Mouse (Mus musculus): ENCODE measurements around the gene Pgap3. TPM values are rescaled to one million over a fixed set of nuclear protein-coding genes. Genes with fewer than 3 reads are reported as not detected.

Pgap3 gene
- polyA plus RNA-seq, 1 experiment from 2014 or later, result 14.2 TPM

- no peak overlapping the region for H3K9ac ChIP-seq (ENCODE audit: low read length)
- no peaks in the 10 kb centered on the region for H3K36me3 ChIP-seq (ENCODE audit: control insufficient read depth, insufficient read depth, low read length)
- no peak overlapping the region for H3K4me2 ChIP-seq (ENCODE audit: low read length)
- no peak for ATAC-seq (ENCODE audit: insufficient number of reproducible peaks, insufficient read depth, low FRiP score, low read depth)
- H3K27me3 ChIP-seq (ENCODE audit: control insufficient read depth, insufficient read depth, low read length), result no peaks in the 10 kb centered on the region
- H3K27ac ChIP-seq (replicated peaks in 1 of 2; ENCODE audit: control insufficient read depth in 1 of 2, insufficient read depth in 1 of 2, low read depth in 2 of 2, low read length in 2 of 2), result no peak overlapping the region
- peaks cover 9 to 23% of the 10 kb centered on the region in 2 experiments for H3K4me1 ChIP-seq (ENCODE audit: control insufficient read depth in 2 of 2, insufficient read depth in 2 of 2, low read length in 2 of 2)
- no peaks in the 10 kb centered on the region for H3K9me3 ChIP-seq (ENCODE audit: control insufficient read depth, low read length)
- WGBS, result 25% methylated on average over 1 of the region's 1 CpGs
- H3K4me3 ChIP-seq (ENCODE audit: control insufficient read depth in 1 of 2, insufficient read depth in 1 of 2, low read depth in 1 of 2, low read length in 2 of 2), result no peak overlapping the region
Observed at GRCm38 (mm10) chr11:98445238-98445637, 44.9 kb upstream of the Pgap3 start.

- H3K27ac ChIP-seq (replicated peaks in 1 of 2; ENCODE audit: control insufficient read depth in 1 of 2, insufficient read depth in 1 of 2, low read depth in 2 of 2, low read length in 2 of 2), result no peak overlapping the region
- 100% methylated on average over 1 of the region's 1 CpGs for WGBS
- peaks cover 9 to 23% of the 10 kb centered on the region in 2 experiments for H3K4me1 ChIP-seq (ENCODE audit: control insufficient read depth in 2 of 2, insufficient read depth in 2 of 2, low read length in 2 of 2)
- H3K4me3 ChIP-seq (ENCODE audit: control insufficient read depth in 1 of 2, insufficient read depth in 1 of 2, low read depth in 1 of 2, low read length in 2 of 2), result no peak overlapping the region
- ATAC-seq (ENCODE audit: insufficient number of reproducible peaks, insufficient read depth, low FRiP score, low read depth), result no peak
- no peaks in the 10 kb centered on the region for H3K27me3 ChIP-seq (ENCODE audit: control insufficient read depth, insufficient read depth, low read length)
- H3K9ac ChIP-seq (ENCODE audit: low read length), result no peak overlapping the region
- no peaks in the 10 kb centered on the region for H3K36me3 ChIP-seq (ENCODE audit: control insufficient read depth, insufficient read depth, low read length)
- H3K4me2 ChIP-seq (ENCODE audit: low read length), result no peak overlapping the region
- no peaks in the 10 kb centered on the region for H3K9me3 ChIP-seq (ENCODE audit: control insufficient read depth, low read length)
Observed at GRCm38 (mm10) chr11:98443688-98444087, 43.4 kb upstream of the Pgap3 start.

- peak; percentile 85 for ATAC-seq (ENCODE audit: insufficient number of reproducible peaks, insufficient read depth, low FRiP score, low read depth)
- H3K4me3 ChIP-seq (ENCODE audit: control insufficient read depth in 1 of 2, insufficient read depth in 1 of 2, low read depth in 1 of 2, low read length in 2 of 2), result peak within 1 kb of the TSS; percentile 73 to 84
- WGBS, result 2% methylated on average over 43 of the region's 43 CpGs
- H3K9me3 ChIP-seq (ENCODE audit: control insufficient read depth, low read length), result no peaks in the 10 kb centered on the region
- peaks cover 0 to 7% of the 10 kb centered on the region in 2 experiments; a peak in 1 of 4 replicates for H3K4me1 ChIP-seq (ENCODE audit: control insufficient read depth in 2 of 2, insufficient read depth in 2 of 2, low read length in 2 of 2)
- peak within 1 kb of the TSS; percentile 80 for H3K9ac ChIP-seq (ENCODE audit: low read length)
- H3K4me2 ChIP-seq (ENCODE audit: low read length), result peak within 1 kb of the TSS; percentile 90
- H3K27ac ChIP-seq (replicated peaks in 1 of 2; ENCODE audit: control insufficient read depth in 1 of 2, insufficient read depth in 1 of 2, low read depth in 2 of 2, low read length in 2 of 2), result peak within 1 kb of the TSS; percentile 42 to 63; a peak in 3 of 4 replicates
- H3K36me3 ChIP-seq (ENCODE audit: control insufficient read depth, insufficient read depth, low read length), result peaks cover 41% of the 10 kb centered on the region
- H3K27me3 ChIP-seq (ENCODE audit: control insufficient read depth, insufficient read depth, low read length), result no peaks in the 10 kb centered on the region
Observed at GRCm38 (mm10) chr11:98438331-98439158, 38.3 kb upstream of the Pgap3 start, which contains the start of gene Mien1. Mien1 (minus strand) TSS chr11:98438991.

GRCm38 (mm10) chr11:98437441-98437840, 37.2 kb upstream of the Pgap3 start:
- Histone ChIP-seq H3K36me3 (ENCODE audit: control insufficient read depth, insufficient read depth, low read length) (peaks cover 52% of the 10 kb centered on the region), H3K4me2 (ENCODE audit: low read length) (no peak overlapping the region; the same call in 1 of the 2 replicates), H3K4me3 (ENCODE audit: control insufficient read depth in 1 of 2, insufficient read depth in 1 of 2, low read depth in 1 of 2, low read length in 2 of 2) (no peak overlapping the region), H3K4me1 (ENCODE audit: control insufficient read depth in 2 of 2, insufficient read depth in 2 of 2, low read length in 2 of 2) (peaks cover 0 to 7% of the 10 kb centered on the region in 2 experiments; a peak in 1 of 4 replicates), H3K9ac (ENCODE audit: low read length) (0 out of 2 replicates have a peak overlapping the region, but pooled peaks have one; percentile 80), H3K27me3 (ENCODE audit: control insufficient read depth, insufficient read depth, low read length) (no peaks in the 10 kb centered on the region), H3K27ac (replicated peaks in 1 of 2; ENCODE audit: control insufficient read depth in 1 of 2, insufficient read depth in 1 of 2, low read depth in 2 of 2, low read length in 2 of 2) (no peak overlapping the region), H3K9me3 (ENCODE audit: control insufficient read depth, low read length) (no peaks in the 10 kb centered on the region)
- no peak for ATAC-seq (ENCODE audit: insufficient number of reproducible peaks, insufficient read depth, low FRiP score, low read depth)
- 75% methylated on average over 6 of the region's 6 CpGs for WGBS

GRCm38 (mm10) chr11:98435723-98436122, 35.4 kb upstream of the Pgap3 start:
- H3K4me3 ChIP-seq (ENCODE audit: control insufficient read depth in 1 of 2, insufficient read depth in 1 of 2, low read depth in 1 of 2, low read length in 2 of 2), result no peak overlapping the region
- H3K4me1 ChIP-seq (ENCODE audit: control insufficient read depth in 2 of 2, insufficient read depth in 2 of 2, low read length in 2 of 2), result peaks cover 0 to 7% of the 10 kb centered on the region in 2 experiments; a peak in 1 of 4 replicates
- no peaks in the 10 kb centered on the region for H3K9me3 ChIP-seq (ENCODE audit: control insufficient read depth, low read length)
- WGBS, result 82% methylated on average over 9 of the region's 9 CpGs
- H3K27me3 ChIP-seq (ENCODE audit: control insufficient read depth, insufficient read depth, low read length), result no peaks in the 10 kb centered on the region
- no peak overlapping the region for H3K4me2 ChIP-seq (ENCODE audit: low read length)
- no peak overlapping the region for H3K9ac ChIP-seq (ENCODE audit: low read length)
- H3K27ac ChIP-seq (replicated peaks in 1 of 2; ENCODE audit: control insufficient read depth in 1 of 2, insufficient read depth in 1 of 2, low read depth in 2 of 2, low read length in 2 of 2), result no peak overlapping the region
- ATAC-seq (ENCODE audit: insufficient number of reproducible peaks, insufficient read depth, low FRiP score, low read depth), result no peak
- H3K36me3 ChIP-seq (ENCODE audit: control insufficient read depth, insufficient read depth, low read length), result peaks cover 69% of the 10 kb centered on the region

- Histone ChIP-seq H3K4me2 (ENCODE audit: low read length) (no peak overlapping the region), H3K27ac (replicated peaks in 1 of 2; ENCODE audit: control insufficient read depth in 1 of 2, insufficient read depth in 1 of 2, low read depth in 2 of 2, low read length in 2 of 2) (no peak overlapping the region), H3K9ac (ENCODE audit: low read length) (no peak overlapping the region), H3K4me1 (ENCODE audit: control insufficient read depth in 2 of 2, insufficient read depth in 2 of 2, low read length in 2 of 2) (no peaks in the 10 kb centered on the region), H3K36me3 (ENCODE audit: control insufficient read depth, insufficient read depth, low read length) (peaks cover 99% of the 10 kb centered on the region), H3K9me3 (ENCODE audit: control insufficient read depth, low read length) (no peaks in the 10 kb centered on the region), H3K4me3 (ENCODE audit: control insufficient read depth in 1 of 2, insufficient read depth in 1 of 2, low read depth in 1 of 2, low read length in 2 of 2) (no peak overlapping the region), H3K27me3 (ENCODE audit: control insufficient read depth, insufficient read depth, low read length) (no peaks in the 10 kb centered on the region)
- no peak for ATAC-seq (ENCODE audit: insufficient number of reproducible peaks, insufficient read depth, low FRiP score, low read depth)
- WGBS, result 82% methylated on average over 9 of the region's 9 CpGs
Observed at GRCm38 (mm10) chr11:98431743-98432502, 31.6 kb upstream of the Pgap3 start.

GRCm38 (mm10) chr11:98428436-98428835, 28.1 kb upstream of the Pgap3 start:
- no peak overlapping the region for H3K9ac ChIP-seq (ENCODE audit: low read length)
- 84% methylated on average over 5 of the region's 5 CpGs for WGBS
- no peak overlapping the region for H3K4me3 ChIP-seq (ENCODE audit: control insufficient read depth in 1 of 2, insufficient read depth in 1 of 2, low read depth in 1 of 2, low read length in 2 of 2)
- no peaks in the 10 kb centered on the region for H3K4me1 ChIP-seq (ENCODE audit: control insufficient read depth in 2 of 2, insufficient read depth in 2 of 2, low read length in 2 of 2)
- peaks cover 99% of the 10 kb centered on the region for H3K36me3 ChIP-seq (ENCODE audit: control insufficient read depth, insufficient read depth, low read length)
- ATAC-seq (ENCODE audit: insufficient number of reproducible peaks, insufficient read depth, low FRiP score, low read depth), result no peak
- H3K27ac ChIP-seq (replicated peaks in 1 of 2; ENCODE audit: control insufficient read depth in 1 of 2, insufficient read depth in 1 of 2, low read depth in 2 of 2, low read length in 2 of 2), result no peak overlapping the region
- H3K4me2 ChIP-seq (ENCODE audit: low read length), result no peak overlapping the region
- H3K27me3 ChIP-seq (ENCODE audit: control insufficient read depth, insufficient read depth, low read length), result no peaks in the 10 kb centered on the region
- H3K9me3 ChIP-seq (ENCODE audit: control insufficient read depth, low read length), result no peaks in the 10 kb centered on the region
